Mouse (Mus musculus): ENCODE results near the gene Slc13a1.

Gene Slc13a1

GRCm38 (mm10) chr6:24076089-24076488, 91.8 kb downstream of the Slc13a1 start:
- no peak for DNase-seq

- DNase-seq = no peak
Observed at GRCm38 (mm10) chr6:24072804-24073203, 95.1 kb downstream of the Slc13a1 start.

DNA sequence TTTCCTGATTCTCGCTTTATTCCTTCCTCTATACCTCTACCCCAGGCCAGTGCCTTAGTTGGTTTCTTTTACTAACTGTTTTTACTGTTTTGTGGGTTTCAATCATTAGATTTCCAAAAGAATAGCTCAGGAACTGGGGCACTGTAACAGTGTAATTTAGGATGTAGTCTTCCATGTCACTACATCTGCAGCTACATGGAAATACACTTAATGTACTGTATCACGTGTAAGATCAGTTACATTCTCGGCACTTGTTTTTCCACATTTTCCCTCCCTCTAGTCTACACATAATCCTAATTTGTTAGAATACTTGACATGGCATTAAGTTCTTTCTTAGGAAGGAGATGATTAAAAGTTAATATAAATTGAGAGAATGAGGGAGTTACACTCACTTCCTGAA, 108.1 kb downstream of the Slc13a1 start:
- DNase-seq = no peak

GRCm38 (mm10) chr6:24055086-24055485, 112.8 kb downstream of the Slc13a1 start:
- DNase-seq = no peak

DNA sequence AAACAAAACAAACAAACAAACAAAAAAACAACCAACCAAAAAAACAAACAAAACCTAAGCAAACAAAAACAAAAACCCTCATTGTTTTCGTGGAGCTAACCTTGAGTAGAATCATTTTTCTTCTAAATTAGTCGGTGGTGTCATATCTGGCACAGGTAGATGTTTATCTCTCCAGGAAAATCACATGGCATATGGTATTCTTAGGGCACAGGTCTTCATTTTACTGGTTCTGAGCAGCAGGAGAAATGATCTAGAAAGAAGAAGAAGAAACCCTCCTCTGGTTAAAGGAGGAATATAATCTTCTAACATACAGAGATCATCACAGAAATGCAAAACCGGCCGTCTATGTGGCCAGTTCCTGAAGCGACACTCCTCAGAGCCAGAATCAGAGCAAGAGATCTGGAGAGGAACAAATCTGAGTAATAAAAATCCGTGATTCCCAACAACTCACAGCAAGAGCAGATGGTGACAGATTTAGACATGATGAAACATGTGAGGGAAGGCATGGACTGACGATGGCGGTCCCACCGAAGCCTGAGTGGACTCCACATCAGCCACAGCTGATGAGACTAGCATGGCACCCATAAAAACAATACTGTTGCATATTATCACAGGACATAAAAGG, 113.7 kb downstream of the Slc13a1 start:
- no peak for DNase-seq

GRCm38 (mm10) chr6:24047014-24047770, 120.7 kb downstream of the Slc13a1 start:
- peak in 1 of 2 experiments; percentile 11 for DNase-seq

DNA sequence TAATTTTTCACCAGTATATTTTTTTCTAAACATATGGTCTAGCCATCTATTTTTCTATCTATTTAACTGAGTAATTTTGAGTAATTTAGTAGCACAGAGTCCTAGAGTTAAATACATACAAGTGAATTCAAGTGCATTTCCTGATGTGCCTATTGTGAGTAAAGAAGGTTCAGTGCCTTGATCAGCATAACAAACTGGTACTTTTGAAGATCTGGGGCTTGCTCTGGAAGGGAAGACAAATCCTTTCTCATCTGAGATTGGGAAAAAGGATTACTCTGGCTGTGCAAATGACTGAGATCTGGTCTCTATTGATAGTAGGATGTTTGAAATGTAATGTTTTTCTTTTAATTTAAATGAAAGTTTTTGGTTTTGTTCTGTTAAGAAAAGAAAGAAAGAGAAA, 124.4 kb downstream of the Slc13a1 start:
- no peak for DNase-seq
